Mouse (Mus musculus) MEL (cell line): ENCODE results near the gene 4921507P07Rik.

Experiments used
- CTCF ChIP-seq, 3 experiments: IDR thresholded peaks in 2 of 3; conservative IDR thresholded peaks in 1 of 3; 2 replicates each; pipeline ENCODE4 v1.5.1; 2011 to 2012; ENCODE audit warnings: low read length in 3 of 3, low read depth in 2 of 3, mild to moderate bottlenecking in 2 of 3, improper control_type of control experiment in 1 of 3, inconsistent platforms in 1 of 3, mixed read lengths in 1 of 3, moderate library complexity in 1 of 3; ENCODE audit not compliant: control insufficient read depth in 1 of 3, insufficient read depth in 1 of 3, poor library complexity in 1 of 3, severe bottlenecking in 1 of 3
- KAT2A ChIP-seq: conservative IDR thresholded peaks from 2 replicates; pipeline ENCODE4 v1.6.1; 2012; ENCODE audit warnings: low read depth, low read length, improper control_type of control experiment, inconsistent platforms
- NRF1 ChIP-seq: IDR thresholded peaks from 2 replicates; pipeline ENCODE4 v1.6.1; 2014; ENCODE audit warnings: low read depth, mild to moderate bottlenecking, inconsistent platforms, low read length, improper control_type of control experiment, moderate library complexity; ENCODE audit not compliant: poor library complexity, insufficient read depth, severe bottlenecking

DNA sequence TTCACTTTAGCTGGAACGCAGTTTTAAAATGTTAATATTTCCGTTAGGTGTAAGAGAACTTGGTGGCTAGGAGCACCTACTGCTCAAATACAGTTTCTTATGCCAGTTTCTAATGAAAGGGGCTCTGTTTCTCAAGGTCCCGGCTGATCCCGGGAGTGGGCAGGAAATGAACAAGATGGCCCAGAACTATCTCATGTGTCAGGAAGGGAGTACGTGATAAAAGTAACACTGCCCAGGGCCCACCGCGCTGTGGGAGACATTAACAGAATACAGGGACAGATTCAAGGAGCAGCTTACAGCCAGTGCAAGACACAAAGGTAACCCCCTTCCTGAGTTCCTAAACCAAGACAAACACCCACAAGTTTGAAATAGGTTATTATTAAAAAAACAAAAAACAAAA lies 10.7 kb downstream of the 4921507P07Rik start:
- no peak for TF ChIP-seq NRF1
- no peak for TF ChIP-seq KAT2A
- TF ChIP-seq CTCF (IDR thresholded peaks at IDR 0.05 in 2 of 3, conservative IDR thresholded peaks at IDR 0.05 in 1 of 3; ENCODE audit: control insufficient read depth in 1 of 3, insufficient read depth in 1 of 3, low read depth in 2 of 3, low read length in 3 of 3, poor library complexity in 1 of 3, severe bottlenecking in 1 of 3) = no peak
